Mouse (Mus musculus) brain, embryonic 14.5 days (tissue): ENCODE measurements at regions not wholly inside any gene's neighbourhood (a gene's known extent, or its start where the extent isn't known, plus 50 kb on each side); places are given as distances from the start of the nearest gene placed in this dataset.

Experiments used
- CTCF ChIP-seq: fragments of 200-500 bp; IDR thresholded peaks from 2 replicates; pipeline ENCODE4 v1.5.1; 2012; ENCODE audit warnings: inconsistent platforms, mild to moderate bottlenecking, moderate library complexity, borderline replicate concordance; ENCODE audit not compliant: insufficient read depth, insufficient read length; ENCODE audit errors: extremely low read depth
- POLR2A ChIP-seq: fragments of 200-500 bp; IDR thresholded peaks from 2 replicates; pipeline ENCODE4 v1.6.1; 2012; ENCODE audit warnings: mild to moderate bottlenecking, inconsistent platforms, borderline replicate concordance; ENCODE audit not compliant: poor library complexity, insufficient read depth, insufficient read length, severe bottlenecking; ENCODE audit errors: extremely low read depth

DNA sequence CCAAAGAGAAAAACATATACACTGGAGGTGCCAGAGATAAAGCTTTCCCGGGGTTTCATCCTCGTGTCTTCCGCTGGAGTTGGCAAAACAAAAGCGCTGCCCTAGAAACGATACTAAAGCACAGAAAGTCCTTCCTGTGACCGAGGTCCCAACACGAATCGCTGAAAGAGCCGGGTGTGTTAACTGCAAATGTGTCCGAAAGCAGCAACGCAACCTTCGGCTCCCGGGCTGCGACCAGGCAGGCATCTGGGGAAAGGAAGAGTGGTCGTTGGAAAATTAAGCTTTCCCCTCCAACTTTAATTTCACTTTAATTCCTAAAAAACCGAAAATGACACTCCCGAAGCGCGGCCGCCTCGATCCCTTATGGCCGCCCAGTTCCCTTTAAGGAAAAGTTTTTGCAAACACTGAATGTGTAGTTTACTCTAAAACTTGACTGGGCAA is 262.5 kb upstream of the Nfe2l3 start:
- TF ChIP-seq CTCF (no peak), POLR2A (no peak)
